In genomic region chr16:35310551-35311110, GRCm38 (mm10) we compare ENCODE assay signal across 28 mouse cellular contexts. TPM values are rescaled to one million over a fixed set of nuclear protein-coding genes. Genes with fewer than 3 reads are reported as not detected.
A peak's percentile ranks its signal among the peaks of the same experiment; 100 is the strongest.
DNase-seq lines count a peak whose midpoint lies in the region; ATAC-seq and TF ChIP-seq lines count a peak whose summit lies in the region.
"Had no signal": no experiment of that assay in that cellular context is flagged by ENCODE, and none has a peak within 500 bp of the region (broad histone marks: within the 10 kb centered on the region; RNA-seq: fewer than 3 reads in every experiment).

No protein-coding gene starts in this region.

- H3K9ac ChIP-seq in liver, adult 2 months (ENCODE audit: low read depth, low read length) = no peak overlapping the region
- no peak overlapping the region for H3K9ac ChIP-seq in stomach, postnatal 0 days (ENCODE audit: low read length)
- H3K9ac ChIP-seq: embryonic facial prominence, embryonic 15.5 days; forebrain, embryonic 12.5 days; forebrain, postnatal 0 days; heart, embryonic 15.5 days; hindbrain, embryonic 13.5 days; limb, embryonic 12.5 days; liver, embryonic 13.5 days; lung, embryonic 15.5 days had no signal

- peaks cover 8% of the 10 kb centered on the region; the same call in 1 of the 2 replicates for H3K36me3 ChIP-seq in liver, adult 2 months (ENCODE audit: control insufficient read depth, insufficient read depth, low read length)
- H3K36me3 ChIP-seq in stomach, postnatal 0 days (ENCODE audit: control insufficient read depth, insufficient read depth, low read length) = peaks cover 6% of the 10 kb centered on the region
- H3K36me3 ChIP-seq: liver, embryonic 13.5 days; lung, embryonic 15.5 days had no signal

- peak; percentile 73 for DNase-seq in heart, adult 11 months
- DNase-seq in heart, postnatal 10 days = no peak
- DNase-seq in liver, adult 2 months (ENCODE audit: extremely low read depth, low read depth, low spot score) = peak; percentile 60
- no peak for DNase-seq in liver
- DNase-seq in lung, postnatal 36 days = peak; percentile 71
- no peak for DNase-seq in lung, postnatal 10 days
- no peak for DNase-seq in stomach, postnatal 0 days (ENCODE audit: low spot score)
- no peak for DNase-seq in left cerebral cortex, postnatal 36 days (ENCODE audit: low spot score in 2 of 2)
- DNase-seq: adrenal gland, adult 8-10 months; cerebellum, adult 8-10 months; cerebellum, postnatal 25 days; forebrain, postnatal 0 days; gastrocnemius, postnatal 10 days; heart, postnatal 4 days; kidney, adult 18-20 months; kidney, postnatal 10 days; layer of hippocampus, adult 9-11 months; liver, embryonic 13.5 days; midbrain, embryonic 14.5 days; thymus, postnatal 14 days had no signal

- no peak overlapping the region for H3K4me3 ChIP-seq in liver, adult 2 months (ENCODE audit: insufficient read depth, low read depth, low read length)
- no peak overlapping the region for H3K4me3 ChIP-seq in stomach, postnatal 0 days (ENCODE audit: low read depth, low read length)
- H3K4me3 ChIP-seq: embryonic facial prominence, embryonic 15.5 days; forebrain, embryonic 12.5 days; heart, embryonic 15.5 days; hindbrain, embryonic 13.5 days; limb, embryonic 12.5 days; liver, embryonic 13.5 days; lung, embryonic 15.5 days; megakaryocyte, embryonic 14.5 days had no signal

- no peaks in the 10 kb centered on the region for H3K27me3 ChIP-seq in liver, adult 2 months (ENCODE audit: control insufficient read depth, insufficient read depth, low read length)
- H3K27me3 ChIP-seq in stomach, postnatal 0 days (ENCODE audit: control insufficient read depth, insufficient read depth, low read length) = no peaks in the 10 kb centered on the region
- H3K27me3 ChIP-seq: embryonic facial prominence, embryonic 15.5 days; forebrain, embryonic 12.5 days; heart, embryonic 15.5 days; hindbrain, embryonic 13.5 days; limb, embryonic 12.5 days; liver, embryonic 13.5 days; lung, embryonic 15.5 days; megakaryocyte, embryonic 14.5 days had no signal

- TF ChIP-seq CTCF in liver, adult 2 months (IDR thresholded peaks at IDR 0.05; ENCODE audit: low read depth, low read length) = no peak
- no peak for TF ChIP-seq CTCF in stomach, postnatal 0 days (IDR thresholded peaks at IDR 0.05; ENCODE audit: low read depth)

- 0 out of 2 replicates have a peak, but pooled peaks have one; percentile 25 for ATAC-seq in stomach, postnatal 0 days (ENCODE audit: low FRiP score, low TSS enrichment)

- 6% methylated on average over 2 of the region's 2 CpGs for WGBS in liver, adult 2 months
- WGBS in stomach, postnatal 0 days = 22% methylated on average over 2 of the region's 2 CpGs

- no peak for TF ChIP-seq EP300 in stomach, postnatal 0 days (optimal IDR thresholded peaks at IDR 0.05)

- H3K4me1 ChIP-seq in liver, adult 2 months (ENCODE audit: control insufficient read depth, insufficient read depth, low read length) = peaks cover 26% of the 10 kb centered on the region
- no peaks in the 10 kb centered on the region for H3K4me1 ChIP-seq in stomach, postnatal 0 days (replicated peaks; ENCODE audit: control insufficient read depth, insufficient read depth)
- H3K4me1 ChIP-seq: embryonic facial prominence, embryonic 15.5 days had no signal

- intact Hi-C loops in heart, postnatal 10 days (cut with DNase I) = no loop called here
- intact Hi-C loops in left cerebral cortex, postnatal 36 days (cut with DNase I) = loop anchor here (10.0 kb wide), 1 partner anchor 504 kb away; no protein-coding TSS in a partner anchor

- no peak for TF ChIP-seq POLR2A in liver, adult 2 months (IDR thresholded peaks at IDR 0.05; ENCODE audit: extremely low read depth, insufficient read depth, low read length)

- no peak overlapping the region for H3K4me2 ChIP-seq in stomach, postnatal 0 days (replicated peaks; ENCODE audit: low read depth)
- H3K4me2 ChIP-seq: embryonic facial prominence, embryonic 15.5 days; forebrain, embryonic 12.5 days; heart, embryonic 15.5 days; hindbrain, embryonic 13.5 days; limb, embryonic 12.5 days; liver, embryonic 13.5 days; lung, embryonic 15.5 days had no signal

- H3K9me3 ChIP-seq in stomach, postnatal 0 days (ENCODE audit: control insufficient read depth, low read length) = no peaks in the 10 kb centered on the region
- H3K9me3 ChIP-seq: embryonic facial prominence, embryonic 15.5 days; forebrain, embryonic 12.5 days; G1E; heart, embryonic 15.5 days; hindbrain, embryonic 13.5 days; limb, embryonic 12.5 days; liver, embryonic 13.5 days; lung, embryonic 15.5 days; megakaryocyte, embryonic 14.5 days had no signal

- H3K79me2 ChIP-seq in liver, adult 2 months (ENCODE audit: control insufficient read depth, insufficient read depth, low read length) = no peaks in the 10 kb centered on the region

- peak overlapping the region; percentile 49 for H3K27ac ChIP-seq in liver, adult 2 months (replicated peaks; ENCODE audit: insufficient read depth, low read depth, low read length)
- no peak overlapping the region for H3K27ac ChIP-seq in stomach, postnatal 0 days (replicated peaks)
- H3K27ac ChIP-seq: embryonic facial prominence, embryonic 15.5 days; forebrain, embryonic 12.5 days; heart, embryonic 15.5 days; hindbrain, embryonic 13.5 days; limb, embryonic 12.5 days; liver, embryonic 13.5 days; lung, embryonic 15.5 days had no signal

RNA-seq across cellular contexts. Expression of gene Sec22a, which starts 53.1 kb away (rescaled TPM):
- 10 to 100 TPM; 12.6 to 12.8 TPM for total RNA-seq in heart, postnatal 10 days (2021)
- 21.0 and 24.8 TPM in 2 replicates for total RNA-seq in liver, adult 2 months (2014; rRNA removed)
- 6.4 and 7.1 TPM in 2 replicates for polyA plus RNA-seq in liver, adult 2 months (2012; rRNA removed)
- 40.1 and 41.4 TPM in 2 replicates for polyA plus RNA-seq in stomach, postnatal 0 days (2015; fragmentation: Nextera tagmentation; extraction: Ambion mirVana)
- total RNA-seq in left cerebral cortex, postnatal 36 days (2021) = 10 to 100 TPM; 14.2 to 18.6 TPM

Comparison
In these comparisons a context has a peak if more than half of its experiments do, and no peak if none do; other contexts are left out.
1. DNase-seq: peak in heart, adult 11 months (single experiment), liver, adult 2 months (single experiment) and lung, postnatal 36 days (single experiment); none in heart, postnatal 10 days (0 of 2), liver (single experiment), lung, postnatal 10 days (single experiment), stomach, postnatal 0 days (single experiment) and left cerebral cortex, postnatal 36 days (0 of 2).